Mouse (Mus musculus) cortical plate, adult 2 months (tissue): Measurements from ENCODE around the gene Olfr374.

ENCODE experiments used
- CTCF ChIP-seq: fragments of 200-500 bp; IDR thresholded peaks from 2 replicates; pipeline ENCODE4 v1.5.1; 2011; ENCODE audit warnings: mild to moderate bottlenecking, control low read depth, low read length; ENCODE audit not compliant: insufficient read depth; ENCODE audit errors: extremely low read depth
- POLR2A ChIP-seq: fragments of 200-500 bp; IDR thresholded peaks from 2 replicates; pipeline ENCODE4 v1.6.1; 2011; ENCODE audit warnings: mild to moderate bottlenecking, low read length, control low read depth; ENCODE audit not compliant: insufficient read depth; ENCODE audit errors: extremely low read depth

- no peak for TF ChIP-seq CTCF
- no peak for TF ChIP-seq POLR2A
Measured at GRCm38 (mm10) chr8:72145511-72145910, 38.7 kb downstream of the Olfr374 start.
